Mouse (Mus musculus): ENCODE measurements around the gene Armc9.

DNA sequence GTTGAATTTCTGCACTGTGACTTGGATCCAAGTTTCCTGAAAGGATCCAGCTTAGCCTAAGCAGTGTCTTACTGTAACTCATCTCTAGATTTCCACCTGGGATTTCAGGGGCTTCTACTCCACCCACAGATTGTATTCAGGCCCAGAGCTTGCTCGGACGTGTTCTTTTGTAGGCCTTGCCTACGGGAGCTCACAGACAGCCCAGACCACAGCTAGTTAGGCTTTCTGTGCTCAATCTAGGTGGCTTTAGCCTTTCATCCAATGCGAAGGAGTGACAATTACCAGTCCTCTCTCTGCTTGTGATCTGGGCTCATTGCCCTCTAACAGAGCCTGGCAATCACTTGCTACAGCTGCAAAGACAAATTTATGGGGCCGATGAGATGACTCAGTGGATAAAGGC, 8.3 kb upstream of the Armc9 start:
- TF ChIP-seq GATA1 (IDR thresholded peaks at IDR 0.05; ENCODE audit: low read length) (no peak), TAL1 (IDR thresholded peaks at IDR 0.05; ENCODE audit: low read length) (no peak)
